Mouse (Mus musculus) spleen, adult 2 months (tissue): Measurements from ENCODE around the gene Ldb3. TPM values are rescaled to one million over a fixed set of nuclear protein-coding genes. Genes with fewer than 3 reads are reported as not detected.

Experiments used
- DNase-seq, 2 experiments: peaks; one replicate each; pipeline versions ENCODE4 v3.0.0 to v3.0.0-alpha.2; 2012 to 2021; ENCODE audit warnings: low spot score in 2 of 2, low read depth in 1 of 2
- H3K27ac ChIP-seq: fragments of 200-500 bp; 2 replicates; pipeline ENCODE4 v1.5.1; 2012; ENCODE audit warnings: low read length, inconsistent platforms; ENCODE audit not compliant: insufficient read depth
- H3K27me3 ChIP-seq: fragments of 200-500 bp; 2 replicates; pipeline ENCODE4 v1.6.1; 2012; ENCODE audit warnings: mild to moderate bottlenecking, moderate library complexity, low read length, inconsistent platforms; ENCODE audit not compliant: control insufficient read depth, insufficient read depth
- H3K36me3 ChIP-seq: fragments of 200-500 bp; 2 replicates; pipeline ENCODE4 v1.6.1; 2012; ENCODE audit warnings: mild to moderate bottlenecking, low read length, inconsistent platforms; ENCODE audit not compliant: control insufficient read depth, insufficient read depth
- H3K4me1 ChIP-seq: fragments of 200-500 bp; 2 replicates; pipeline ENCODE4 v1.6.1; 2011; ENCODE audit warnings: inconsistent platforms; ENCODE audit not compliant: control insufficient read depth, insufficient read depth, insufficient read length
- H3K4me3 ChIP-seq: fragments of 200-500 bp; 2 replicates; pipeline ENCODE4 v1.5.1; 2011; ENCODE audit warnings: mild to moderate bottlenecking, inconsistent platforms; ENCODE audit not compliant: insufficient read depth, insufficient read length; ENCODE audit errors: extremely low read depth
- CTCF ChIP-seq: fragments of 200-500 bp; IDR thresholded peaks from 2 replicates; pipeline ENCODE4 v1.5.1; 2011; ENCODE audit warnings: mild to moderate bottlenecking, inconsistent platforms; ENCODE audit not compliant: insufficient read depth, insufficient read length, insufficient replicate concordance; ENCODE audit errors: extremely low read depth
- POLR2A ChIP-seq: fragments of 200-500 bp; IDR thresholded peaks from 2 replicates; pipeline ENCODE4 v1.6.1; 2011; ENCODE audit warnings: low read depth, low read length, inconsistent platforms
- WGBS: fragments of 180-500 bp; shearing (Covaris S2); methylation state at CpG from one replicate; pipeline ENCODE4 v1.1.7; 2018; 5-methylcytosine and 5-hydroxymethylcytosine counted together
- polyA plus RNA-seq: library from polyadenylated mRNA; depleted of rRNA; stranded (reverse); fragments of >200 nt; gene quantifications from 2 replicates; pipeline ENCODE4 v1.2.3, GENCODE M21; 2012

Gene Ldb3
- polyA plus RNA-seq, 1 experiment = 0.74 TPM

- Histone ChIP-seq H3K27me3 (peaks cover 2% of the 10 kb centered on the region; the same call in 1 of the 2 replicates), H3K4me3 (no peak overlapping the region), H3K36me3 (no peaks in the 10 kb centered on the region), H3K27ac (no peak overlapping the region), H3K4me1 (no peaks in the 10 kb centered on the region)
- TF ChIP-seq POLR2A (no peak), CTCF (no peak)
- WGBS = 11% methylated on average over 11 of the region's 11 CpGs
- DNase-seq = no peak
Measured at GRCm38 (mm10) chr14:34511901-34512300, 76.6 kb downstream of the Ldb3 start.

GRCm38 (mm10) chr14:34508842-34509439 lies 79.5 kb downstream of the Ldb3 start:
- no peak overlapping the region for H3K27ac ChIP-seq
- no peak overlapping the region for H3K4me3 ChIP-seq
- no peak for DNase-seq

GRCm38 (mm10) chr14:34508187-34508840 lies 80.2 kb downstream of the Ldb3 start:
- no peak for TF ChIP-seq POLR2A
- no peak for TF ChIP-seq CTCF
- Histone ChIP-seq H3K27ac (no peak overlapping the region), H3K27me3 (peaks cover 7% of the 10 kb centered on the region; the same call in 1 of the 2 replicates), H3K4me3 (no peak overlapping the region), H3K4me1 (no peaks in the 10 kb centered on the region), H3K36me3 (no peaks in the 10 kb centered on the region)
- 51% methylated on average over 4 of the region's 4 CpGs for WGBS
- no peak for DNase-seq

More at GRCm38 (mm10) chr14:34508842-34509439, 79.5 kb downstream of the Ldb3 start:
- Histone ChIP-seq H3K4me1 (no peaks in the 10 kb centered on the region), H3K27me3 (peaks cover 4% of the 10 kb centered on the region; the same call in 1 of the 2 replicates), H3K36me3 (no peaks in the 10 kb centered on the region)
- WGBS = 43% methylated on average over 7 of the region's 7 CpGs
- no peak for TF ChIP-seq POLR2A
- TF ChIP-seq CTCF = no peak

GRCm38 (mm10) chr14:34505309-34505708 lies 83.2 kb downstream of the Ldb3 start:
- Histone ChIP-seq H3K4me1 (peaks cover 4% of the 10 kb centered on the region), H3K36me3 (no peaks in the 10 kb centered on the region), H3K27me3 (peaks cover 23% of the 10 kb centered on the region), H3K4me3 (no peak overlapping the region), H3K27ac (no peak overlapping the region)
- no peak for DNase-seq
- no peak for TF ChIP-seq POLR2A
- no peak for TF ChIP-seq CTCF
- 56% methylated on average over 7 of the region's 7 CpGs for WGBS

- Histone ChIP-seq H3K4me1 (peaks cover 4% of the 10 kb centered on the region), H3K36me3 (no peaks in the 10 kb centered on the region), H3K4me3 (no peak overlapping the region), H3K27me3 (peaks cover 24% of the 10 kb centered on the region), H3K27ac (no peak overlapping the region)
- DNase-seq = no peak
- 87% methylated on average over 5 of the region's 5 CpGs for WGBS
- TF ChIP-seq POLR2A (no peak), CTCF (no peak)
Measured at GRCm38 (mm10) chr14:34504377-34504776, 84.1 kb downstream of the Ldb3 start.

GRCm38 (mm10) chr14:34503759-34504158 lies 84.7 kb downstream of the Ldb3 start:
- no peak for TF ChIP-seq CTCF
- no peak for TF ChIP-seq POLR2A
- Histone ChIP-seq H3K4me1 (peaks cover 4% of the 10 kb centered on the region), H3K27ac (no peak overlapping the region), H3K36me3 (no peaks in the 10 kb centered on the region), H3K27me3 (peaks cover 24% of the 10 kb centered on the region), H3K4me3 (no peak overlapping the region; the same call in 1 of the 2 replicates)
- no peak for DNase-seq
- 74% methylated on average over 6 of the region's 6 CpGs for WGBS

GRCm38 (mm10) chr14:34503325-34503647 lies 85.2 kb downstream of the Ldb3 start, which contains the start of gene Bmpr1a:
Gene Bmpr1a (minus strand): TSS chr14:34503341.
- 13% methylated on average over 15 of the region's 15 CpGs for WGBS
- TF ChIP-seq POLR2A (no peak), CTCF (no peak)
- peak within 1 kb of the TSS; percentile 63 for H3K4me3 ChIP-seq
- DNase-seq = no peak
- H3K27me3 ChIP-seq = peaks cover 24% of the 10 kb centered on the region
- H3K27ac ChIP-seq = peak within 1 kb of the TSS; percentile 62
- H3K36me3 ChIP-seq = no peaks in the 10 kb centered on the region
- H3K4me1 ChIP-seq = peaks cover 4% of the 10 kb centered on the region
